Mouse (Mus musculus) cerebellum, postnatal 25 days (tissue): ENCODE results near the gene Slco4a1.

Experiments
- DNase-seq, 2 experiments: peaks; one replicate each; pipeline ENCODE4 v3.0.0; 2021; ENCODE audit warnings: mixed read lengths in 2 of 2

Slco4a1 gene

GRCm38 (mm10) chr2:180455723-180456698 is at the start of gene Slco4a1:
TSS of gene Slco4a1 (plus strand) at chr2:180456245.
- DNase-seq = peak; percentile 85 to 92

- no peak for DNase-seq
Observed at GRCm38 (mm10) chr2:180408410-180408809, 47.6 kb upstream of the Slco4a1 start.

- DNase-seq = no peak
Observed at GRCm38 (mm10) chr2:180410432-180410831, 45.6 kb upstream of the Slco4a1 start.

GRCm38 (mm10) chr2:180411013-180411412 is 45.0 kb upstream of the Slco4a1 start:
- DNase-seq = no peak

GRCm38 (mm10) chr2:180415627-180416026 is 40.4 kb upstream of the Slco4a1 start:
- DNase-seq = peak; percentile 46 to 65

GRCm38 (mm10) chr2:180417731-180418130 is 38.3 kb upstream of the Slco4a1 start:
- peak in 1 of 2 experiments; percentile 33 for DNase-seq

GRCm38 (mm10) chr2:180420641-180421040 is 35.4 kb upstream of the Slco4a1 start:
- peak; percentile 86 to 92 for DNase-seq

GRCm38 (mm10) chr2:180425115-180425514 is 30.9 kb upstream of the Slco4a1 start:
- DNase-seq = no peak

GRCm38 (mm10) chr2:180427073-180427472 is 29.0 kb upstream of the Slco4a1 start:
- peak; percentile 63 to 83 for DNase-seq

GRCm38 (mm10) chr2:180428331-180428730 is 27.7 kb upstream of the Slco4a1 start:
- DNase-seq = peak in 1 of 2 experiments; percentile 51

GRCm38 (mm10) chr2:180430648-180431047 is 25.4 kb upstream of the Slco4a1 start:
- DNase-seq = no peak

- DNase-seq = peak; percentile 88 to 93
Observed at GRCm38 (mm10) chr2:180432042-180432668, 23.9 kb upstream of the Slco4a1 start.

GRCm38 (mm10) chr2:180432751-180433150 is 23.3 kb upstream of the Slco4a1 start:
- DNase-seq = no peak

- no peak for DNase-seq
Observed at GRCm38 (mm10) chr2:180433350-180433749, 22.7 kb upstream of the Slco4a1 start.

- no peak for DNase-seq
Observed at GRCm38 (mm10) chr2:180435341-180435926, 20.6 kb upstream of the Slco4a1 start.

- DNase-seq = no peak
Observed at GRCm38 (mm10) chr2:180437149-180437864, 18.7 kb upstream of the Slco4a1 start.

- no peak for DNase-seq
Observed at GRCm38 (mm10) chr2:180439791-180440190, 16.3 kb upstream of the Slco4a1 start.

- DNase-seq = no peak
Observed at GRCm38 (mm10) chr2:180440596-180441332, 15.3 kb upstream of the Slco4a1 start.

- DNase-seq = no peak
Observed at GRCm38 (mm10) chr2:180442061-180442460, 14.0 kb upstream of the Slco4a1 start.

GRCm38 (mm10) chr2:180443861-180444260 is 12.2 kb upstream of the Slco4a1 start:
- DNase-seq = no peak

- DNase-seq = no peak
Observed at GRCm38 (mm10) chr2:180444957-180445785, 10.9 kb upstream of the Slco4a1 start.
